Mouse (Mus musculus): ENCODE results near the gene Cmpk1. TPM values are rescaled to one million over a fixed set of nuclear protein-coding genes. Genes with fewer than 3 reads are reported as not detected.
A peak's percentile ranks its signal among the peaks of the same experiment; 100 is the strongest.
"Not testable (repeated sequence)": the region's sequence is repeated elsewhere in the genome, so short reads cannot be mapped to it uniquely, and the experiment has no call there.

Cmpk1 gene
- polyA plus RNA-seq, 1 experiment: 26.3 TPM

GRCm38 (mm10) chr4:114997051-114997450 is 10.0 kb upstream of the Cmpk1 start:
- Histone ChIP-seq H3K4me1 (ENCODE audit: control insufficient read depth, insufficient read depth, low read length) (no peaks in the 10 kb centered on the region), H3K27me3 (replicated peaks; ENCODE audit: control insufficient read depth, insufficient read depth, low read length) (no peaks in the 10 kb centered on the region), H3K27ac (ENCODE audit: insufficient read depth, low read depth, low read length) (no peak overlapping the region), H3K4me3 (ENCODE audit: insufficient read depth, low read depth, low read length) (no peak overlapping the region), H3K36me3 (ENCODE audit: control insufficient read depth, insufficient read depth, low read length) (no peaks in the 10 kb centered on the region)
- DNase-seq: peak; percentile 53
- TF ChIP-seq POLR2A (IDR thresholded peaks at IDR 0.05; ENCODE audit: low read depth, low read length) (no peak), CTCF (conservative IDR thresholded peaks at IDR 0.05; ENCODE audit: insufficient read depth, insufficient read length, low read depth, low read length) (no peak)
- WGBS: 58% methylated on average over 3 of the region's 3 CpGs

GRCm38 (mm10) chr4:114994218-114994617 is 7.2 kb upstream of the Cmpk1 start:
- Histone ChIP-seq H3K27ac (ENCODE audit: insufficient read depth, low read depth, low read length) (no peak overlapping the region), H3K27me3 (replicated peaks; ENCODE audit: control insufficient read depth, insufficient read depth, low read length) (no peaks in the 10 kb centered on the region), H3K36me3 (ENCODE audit: control insufficient read depth, insufficient read depth, low read length) (no peaks in the 10 kb centered on the region), H3K4me3 (ENCODE audit: insufficient read depth, low read depth, low read length) (no peak overlapping the region), H3K4me1 (ENCODE audit: control insufficient read depth, insufficient read depth, low read length) (no peaks in the 10 kb centered on the region)
- TF ChIP-seq CTCF (conservative IDR thresholded peaks at IDR 0.05; ENCODE audit: insufficient read depth, insufficient read length, low read depth, low read length) (no peak), POLR2A (IDR thresholded peaks at IDR 0.05; ENCODE audit: low read depth, low read length) (no peak)
- DNase-seq: no peak
- WGBS: 88% methylated on average over 3 of the region's 3 CpGs

GRCm38 (mm10) chr4:114986211-114986590 is 840 bp downstream of the Cmpk1 start:
- no peak for DNase-seq
- Histone ChIP-seq H3K27ac (ENCODE audit: insufficient read depth, low read depth, low read length) (peak overlapping the region; percentile 96), H3K4me3 (ENCODE audit: insufficient read depth, low read depth, low read length) (peak overlapping the region; percentile 95), H3K27me3 (replicated peaks; ENCODE audit: control insufficient read depth, insufficient read depth, low read length) (no peaks in the 10 kb centered on the region), H3K36me3 (ENCODE audit: control insufficient read depth, insufficient read depth, low read length) (no peaks in the 10 kb centered on the region), H3K4me1 (ENCODE audit: control insufficient read depth, insufficient read depth, low read length) (peaks cover 12% of the 10 kb centered on the region; the same call in 1 of the 2 replicates)
- under 1% methylated on average over 8 of the region's 8 CpGs for WGBS
- TF ChIP-seq POLR2A (IDR thresholded peaks at IDR 0.05; ENCODE audit: low read depth, low read length) (no peak), CTCF (conservative IDR thresholded peaks at IDR 0.05; ENCODE audit: insufficient read depth, insufficient read length, low read depth, low read length) (no peak)

- 89% methylated on average over 1 of the region's 1 CpGs for WGBS
- Histone ChIP-seq H3K27me3 (replicated peaks; ENCODE audit: control insufficient read depth, insufficient read depth, low read length) (no peaks in the 10 kb centered on the region), H3K27ac (ENCODE audit: insufficient read depth, low read depth, low read length) (no peak overlapping the region), H3K4me3 (ENCODE audit: insufficient read depth, low read depth, low read length) (no peak overlapping the region), H3K4me1 (ENCODE audit: control insufficient read depth, insufficient read depth, low read length) (peaks cover 14% of the 10 kb centered on the region; the same call in 1 of the 2 replicates), H3K36me3 (ENCODE audit: control insufficient read depth, insufficient read depth, low read length) (no peaks in the 10 kb centered on the region)
- peak; percentile 36 for DNase-seq
- no peak for TF ChIP-seq CTCF (conservative IDR thresholded peaks at IDR 0.05; ENCODE audit: insufficient read depth, insufficient read length, low read depth, low read length)
- no peak for TF ChIP-seq POLR2A (IDR thresholded peaks at IDR 0.05; ENCODE audit: low read depth, low read length)
These were observed 4.0 kb downstream of the Cmpk1 start for GRCm38 (mm10) chr4:114983020-114983419.

- Histone ChIP-seq H3K4me3 (ENCODE audit: insufficient read depth, low read depth, low read length) (no peak overlapping the region), H3K4me1 (ENCODE audit: control insufficient read depth, insufficient read depth, low read length) (peaks cover 10% of the 10 kb centered on the region; the same call in 1 of the 2 replicates), H3K36me3 (ENCODE audit: control insufficient read depth, insufficient read depth, low read length) (no peaks in the 10 kb centered on the region), H3K27ac (ENCODE audit: insufficient read depth, low read depth, low read length) (no peak overlapping the region), H3K27me3 (replicated peaks; ENCODE audit: control insufficient read depth, insufficient read depth, low read length) (no peaks in the 10 kb centered on the region)
- TF ChIP-seq POLR2A (IDR thresholded peaks at IDR 0.05; ENCODE audit: low read depth, low read length) (no peak), CTCF (conservative IDR thresholded peaks at IDR 0.05; ENCODE audit: insufficient read depth, insufficient read length, low read depth, low read length) (no peak)
- WGBS: 83% methylated on average over 1 of the region's 1 CpGs
- DNase-seq: no peak
These were observed 4.4 kb downstream of the Cmpk1 start for GRCm38 (mm10) chr4:114982619-114983018.

- no peaks in the 10 kb centered on the region for H3K4me1 ChIP-seq (ENCODE audit: control insufficient read depth, insufficient read depth, low read length)
- TF ChIP-seq POLR2A (IDR thresholded peaks at IDR 0.05; ENCODE audit: low read depth, low read length) (no peak), CTCF (conservative IDR thresholded peaks at IDR 0.05; ENCODE audit: insufficient read depth, insufficient read length, low read depth, low read length) (no peak)
These were observed 13.8 kb downstream of the Cmpk1 start for GRCm38 (mm10) chr4:114973229-114973740.

GRCm38 (mm10) chr4:114970736-114971135 is 16.3 kb downstream of the Cmpk1 start:
- 95% methylated on average over 5 of the region's 5 CpGs for WGBS
- TF ChIP-seq CTCF (conservative IDR thresholded peaks at IDR 0.05; ENCODE audit: insufficient read depth, insufficient read length, low read depth, low read length): no peak
- no peak for TF ChIP-seq POLR2A (IDR thresholded peaks at IDR 0.05; ENCODE audit: low read depth, low read length)
- Histone ChIP-seq H3K36me3 (ENCODE audit: control insufficient read depth, insufficient read depth, low read length) (peaks cover 2% of the 10 kb centered on the region; the same call in 1 of the 2 replicates), H3K27me3 (replicated peaks; ENCODE audit: control insufficient read depth, insufficient read depth, low read length) (no peaks in the 10 kb centered on the region), H3K4me1 (ENCODE audit: control insufficient read depth, insufficient read depth, low read length) (no peaks in the 10 kb centered on the region), H3K4me3 (ENCODE audit: insufficient read depth, low read depth, low read length) (no peak overlapping the region), H3K27ac (ENCODE audit: insufficient read depth, low read depth, low read length) (no peak overlapping the region)
- no peak for DNase-seq

More at GRCm38 (mm10) chr4:114973229-114973740, 13.8 kb downstream of the Cmpk1 start:
- H3K27me3 ChIP-seq (replicated peaks; ENCODE audit: control insufficient read depth, insufficient read depth, low read length): no peaks in the 10 kb centered on the region
- no peaks in the 10 kb centered on the region for H3K36me3 ChIP-seq (ENCODE audit: control insufficient read depth, insufficient read depth, low read length)
- no peak for DNase-seq
- 85% methylated on average over 1 of the region's 1 CpGs for WGBS
- no peak overlapping the region for H3K4me3 ChIP-seq (ENCODE audit: insufficient read depth, low read depth, low read length)
- no peak overlapping the region for H3K27ac ChIP-seq (ENCODE audit: insufficient read depth, low read depth, low read length)

GRCm38 (mm10) chr4:114960881-114961280 is 26.2 kb downstream of the Cmpk1 start:
- H3K27ac ChIP-seq (ENCODE audit: insufficient read depth, low read depth, low read length); DNase-seq; H3K27me3 ChIP-seq (replicated peaks; ENCODE audit: control insufficient read depth, insufficient read depth, low read length); H3K4me3 ChIP-seq (ENCODE audit: insufficient read depth, low read depth, low read length); H3K4me1 ChIP-seq (ENCODE audit: control insufficient read depth, insufficient read depth, low read length); H3K36me3 ChIP-seq (ENCODE audit: control insufficient read depth, insufficient read depth, low read length): not testable (repeated sequence)
- WGBS: 32% methylated on average over 2 of the region's 2 CpGs

Data from kidney, adult 2 months (tissue).